Mouse (Mus musculus) Patski (cell line): ENCODE measurements around the gene Tysnd1. TPM values are rescaled to one million over a fixed set of nuclear protein-coding genes. Genes with fewer than 3 reads are reported as not detected.

Source experiments
- ATAC-seq: fragments of 100-300 bp; one replicate; pipeline ENCODE4 v1.8.0; 2021
- CTCF ChIA-PET: fragments of 350-600 bp; sonication (Branson Sonifier 250); formaldehyde crosslinking; loops from one replicate; lab custom pipeline; 2022; ENCODE audit warnings: inconsistent platforms; lab: Charles Lee
- POLR2A ChIA-PET: fragments of 350-600 bp; sonication (Branson Sonifier 250); formaldehyde crosslinking; loops from one replicate; lab custom pipeline; 2022; ENCODE audit warnings: antibody characterized with exemption, inconsistent platforms; lab: Charles Lee
- DNase-seq: peaks from one replicate; pipeline ENCODE4 v3.0.0-alpha.2; 2011; ENCODE audit warnings: low read depth, low spot score
- H3K27me3 ChIP-seq: fragments of 371-371 bp; one replicate; pipeline ENCODE4 v1.5.1; 2021
- CTCF ChIP-seq: fragments of 100-300 bp; IDR thresholded peaks from one replicate; pipeline ENCODE4 v1.5.1; 2021
- in situ Hi-C: fragments of 300-500 bp; cut with MboI; formaldehyde crosslinking; loops from 3 replicates; pipeline ENCODE4 v1.11.1; 2018; ENCODE audit warnings: low pct_unique_long_range_greater_than_20kb, mixed read lengths
- polyA plus RNA-seq: library from polyadenylated mRNA; unstranded; gene quantifications from one replicate; pipeline ENCODE4 v1.2.3, GENCODE M21; 2021

Gene Tysnd1
- polyA plus RNA-seq, 1 experiment from 2014 or later = 30.6 TPM

DNA sequence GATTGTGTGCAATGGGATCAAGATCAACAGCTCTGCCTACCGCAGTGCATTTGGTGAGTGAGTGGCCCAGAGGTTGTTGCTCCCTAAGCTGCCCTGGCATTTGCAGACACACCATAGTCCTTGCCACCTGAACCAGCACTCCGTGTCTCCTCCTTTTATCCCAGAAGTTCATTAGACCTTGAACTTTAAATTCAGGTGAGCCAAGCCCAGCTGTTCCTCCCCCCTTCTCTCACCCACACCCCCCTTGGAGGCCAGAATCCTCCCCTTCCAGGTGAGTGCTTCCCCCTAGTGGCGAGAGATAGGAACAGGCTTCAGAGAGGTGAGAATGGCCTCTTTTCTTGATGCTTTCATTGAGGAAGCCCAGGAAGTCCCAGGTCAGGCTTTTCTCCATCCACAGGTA is 39.1 kb downstream of the Tysnd1 start:
- no peak for DNase-seq
- ChIA-PET CTCF (interaction anchor here (0.7 to 1.7 kb wide), 6 partner anchors 9 to 37 kb away, joined by 3 to 6 read pairs (median 3); no protein-coding TSS in a partner anchor), POLR2A (no interaction called here)
- in situ Hi-C loops = loop anchor here (5.0 kb wide), 1 partner anchor 127 kb away; no protein-coding TSS in a partner anchor
- no peaks in the 10 kb centered on the region for H3K27me3 ChIP-seq
- ATAC-seq = no peak
- peak; percentile 87 for TF ChIP-seq CTCF

DNA sequence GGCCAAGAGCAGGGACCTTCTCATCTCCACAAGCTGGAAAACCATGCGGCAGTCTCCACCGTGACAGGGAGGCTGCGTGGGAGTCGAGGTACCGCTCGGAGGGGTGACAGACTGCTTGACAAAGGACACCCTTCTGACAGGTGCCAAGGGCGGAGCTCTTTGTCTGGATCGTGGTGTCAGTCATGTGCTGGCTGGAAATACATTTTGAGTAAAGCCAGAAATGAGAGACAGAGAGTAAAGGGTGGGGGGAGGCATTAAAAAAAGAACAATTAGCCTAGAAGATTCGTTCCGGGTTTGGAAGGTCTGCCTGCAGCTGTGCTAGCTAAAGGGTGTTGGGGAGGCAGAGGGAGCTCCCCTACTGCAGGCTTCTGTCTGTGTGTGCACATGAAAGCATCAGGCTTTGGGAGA is 41.4 kb downstream of the Tysnd1 start:
- H3K27me3 ChIP-seq = no peaks in the 10 kb centered on the region
- POLR2A ChIA-PET = no interaction called here
- in situ Hi-C loops = no loop called here
- no peak for TF ChIP-seq CTCF
- CTCF ChIA-PET = no interaction called here
- no peak for ATAC-seq
- no peak for DNase-seq

DNA sequence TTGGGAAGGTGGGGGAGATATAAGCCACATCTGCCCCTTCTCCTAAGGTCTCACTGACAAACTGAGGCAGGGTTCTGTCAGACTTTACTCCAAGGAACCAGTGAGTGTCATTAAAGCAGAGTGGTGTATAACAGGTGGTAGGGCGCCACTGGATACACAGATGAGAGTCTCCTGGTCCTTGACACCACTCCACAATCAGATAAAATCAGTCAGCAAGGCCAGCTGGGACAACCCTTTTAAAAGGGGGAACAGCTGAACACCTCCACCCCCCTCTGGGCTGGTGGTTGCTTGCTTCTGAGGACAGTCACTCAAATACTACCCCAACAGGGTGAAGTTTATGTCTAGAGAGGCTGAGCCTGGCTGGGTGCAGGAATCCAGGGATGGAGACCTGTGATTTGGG is 42.2 kb downstream of the Tysnd1 start:
- no peak for TF ChIP-seq CTCF
- no peak for DNase-seq
- ChIA-PET POLR2A (no interaction called here), CTCF (interaction anchor here (1.4 kb wide), 1 partner anchor 14 kb away, joined by 3 read pairs; no protein-coding TSS in a partner anchor)
- no peak for ATAC-seq
- in situ Hi-C loops = no loop called here
- H3K27me3 ChIP-seq = no peaks in the 10 kb centered on the region

DNA sequence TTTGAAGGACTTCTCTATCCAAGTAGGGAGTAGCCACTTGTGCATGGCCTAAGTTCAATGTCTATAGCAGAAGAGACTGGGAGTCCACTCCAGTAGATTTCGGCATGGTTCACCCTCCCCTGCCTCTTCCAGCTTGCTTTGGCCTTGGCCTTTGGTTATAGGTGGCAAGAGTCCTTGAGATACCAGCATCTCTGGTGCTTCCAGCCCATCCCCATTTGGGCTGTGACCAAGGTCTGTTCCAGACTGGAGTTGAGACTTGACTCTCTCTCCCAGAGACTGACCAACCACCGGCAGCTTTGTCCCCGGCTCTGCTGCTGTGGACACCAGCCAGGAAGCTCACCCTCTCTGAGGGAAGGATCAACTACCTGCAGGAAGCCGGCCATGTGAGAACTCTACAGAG is 42.8 kb downstream of the Tysnd1 start:
- DNase-seq (no peak), ATAC-seq (no peak)
- CTCF ChIA-PET = interaction anchor here (1.4 kb wide), 1 partner anchor 13 kb away, joined by 3 read pairs; no protein-coding TSS in a partner anchor
- in situ Hi-C loops = no loop called here
- POLR2A ChIA-PET = no interaction called here
- no peaks in the 10 kb centered on the region for H3K27me3 ChIP-seq
- TF ChIP-seq CTCF = no peak

DNA sequence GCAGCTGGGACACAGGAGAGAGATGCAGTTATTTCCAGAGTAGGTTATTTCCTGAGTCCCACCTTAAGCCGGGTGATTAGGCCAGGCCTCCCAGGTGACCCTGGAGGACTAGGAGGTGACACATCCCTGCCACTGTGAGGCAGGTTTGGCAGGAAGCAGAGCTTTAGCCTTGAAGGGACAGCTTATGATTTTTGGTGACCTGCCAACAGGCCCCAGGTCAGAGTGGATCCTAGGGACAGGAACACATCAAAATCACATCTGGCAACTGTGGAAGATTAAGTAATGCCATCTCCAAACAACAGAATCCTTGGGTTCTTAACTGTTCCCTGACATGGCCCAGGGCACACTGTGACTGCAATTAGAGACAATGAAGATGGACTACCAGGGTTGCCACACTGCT is 46.0 kb downstream of the Tysnd1 start:
- no peak for TF ChIP-seq CTCF
- ATAC-seq = no peak
- POLR2A ChIA-PET = interaction anchor here (1.2 kb wide), 1 partner anchor 11 kb away, joined by 3 read pairs; no protein-coding TSS in a partner anchor

DNA sequence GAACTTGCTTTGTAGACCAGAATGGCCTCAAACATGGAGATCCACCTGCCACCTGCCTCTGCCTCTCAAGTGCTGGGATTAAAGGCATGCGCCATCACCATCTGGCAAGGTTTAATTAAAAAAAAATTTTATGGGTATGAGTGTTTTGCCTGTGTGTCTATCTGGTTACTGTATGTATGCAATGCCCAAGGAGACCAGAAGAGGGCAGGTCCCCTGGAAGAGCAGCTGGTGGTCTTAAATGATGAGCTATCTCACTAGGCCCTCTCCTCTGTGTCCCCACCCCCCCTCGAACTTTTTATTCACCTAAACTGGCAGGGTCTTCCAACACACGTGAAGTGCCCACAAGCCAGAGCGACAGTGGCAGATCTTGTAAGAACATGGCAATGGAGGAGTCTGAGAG is 46.6 kb downstream of the Tysnd1 start:
- peak; percentile 59 for TF ChIP-seq CTCF
- DNase-seq = no peak
- ChIA-PET POLR2A (interaction anchor here (0.6 to 1.2 kb wide), 2 partner anchors 10 to 367 kb away, joined by 3 read pairs; no protein-coding TSS in a partner anchor), CTCF (interaction anchor here (0.8 to 1.2 kb wide), 2 partner anchors 10 to 47 kb away, joined by 3 to 4 read pairs; no protein-coding TSS in a partner anchor)
- in situ Hi-C loops = no loop called here
- no peaks in the 10 kb centered on the region for H3K27me3 ChIP-seq
- no peak for ATAC-seq

More for the DNA sequence above, 46.0 kb downstream of the Tysnd1 start:
- DNase-seq = no peak
- CTCF ChIA-PET = interaction anchor here (0.8 to 1.2 kb wide), 2 partner anchors 10 to 47 kb away, joined by 3 to 4 read pairs; no protein-coding TSS in a partner anchor
- H3K27me3 ChIP-seq = no peaks in the 10 kb centered on the region
- in situ Hi-C loops = no loop called here

DNA sequence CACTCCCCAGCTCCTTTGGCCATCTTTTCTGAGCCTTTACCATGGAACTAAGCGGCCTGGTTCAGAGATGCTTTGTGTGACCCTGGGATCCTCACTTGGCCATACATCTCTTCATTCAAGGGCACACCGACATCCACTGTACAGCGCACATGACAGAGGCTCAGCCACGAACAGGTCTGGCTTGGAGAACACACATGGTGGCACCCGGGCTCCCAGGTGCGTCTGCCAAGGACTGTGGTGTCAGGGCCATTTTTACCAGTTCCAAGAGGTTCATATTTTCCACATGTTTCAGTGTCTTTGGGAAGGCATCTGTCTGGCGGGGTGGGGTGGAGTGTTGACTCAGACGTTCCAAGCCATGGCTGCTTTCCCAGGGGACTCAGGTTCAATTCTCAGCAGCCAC is 47.0 kb downstream of the Tysnd1 start:
- DNase-seq (no peak), ATAC-seq (no peak)
- POLR2A ChIA-PET = interaction anchor here (0.6 kb wide), 1 partner anchor 368 kb away, joined by 3 read pairs; no protein-coding TSS in a partner anchor
- TF ChIP-seq CTCF = no peak
- in situ Hi-C loops = no loop called here
- H3K27me3 ChIP-seq = no peaks in the 10 kb centered on the region
- CTCF ChIA-PET = interaction anchor here (1.2 kb wide), 1 partner anchor 9 kb away, joined by 4 read pairs; no protein-coding TSS in a partner anchor

DNA sequence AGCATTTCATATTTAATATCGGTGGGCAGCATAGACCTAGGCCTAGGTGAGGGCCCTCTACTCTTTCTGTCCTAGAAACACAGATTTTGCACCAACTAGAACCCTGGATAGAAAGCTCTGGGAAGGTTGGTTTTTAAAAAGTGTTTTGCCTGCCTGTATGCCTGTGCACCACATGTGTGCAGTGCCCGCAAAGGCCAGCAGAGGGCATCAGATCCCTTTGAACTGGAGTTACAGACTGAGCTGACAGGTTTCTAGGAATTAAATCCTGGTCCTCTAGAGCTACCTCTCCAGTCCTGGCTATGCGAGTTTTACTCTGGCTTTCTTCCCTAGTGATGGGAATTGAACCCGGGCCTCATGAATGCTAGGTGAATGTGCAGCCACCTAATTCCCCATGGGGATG is 49.8 kb downstream of the Tysnd1 start:
- no peaks in the 10 kb centered on the region for H3K27me3 ChIP-seq
- ChIA-PET POLR2A (interaction anchor here (1.1 kb wide), 1 partner anchor 29 kb away, joined by 3 read pairs; no protein-coding TSS in a partner anchor), CTCF (interaction anchor here (0.8 to 2.2 kb wide), 3 partner anchors 10 to 38 kb away, joined by 3 to 8 read pairs (median 6); no protein-coding TSS in a partner anchor)
- DNase-seq (no peak), ATAC-seq (no peak)
- in situ Hi-C loops = no loop called here
- TF ChIP-seq CTCF = peak; percentile 85

DNA sequence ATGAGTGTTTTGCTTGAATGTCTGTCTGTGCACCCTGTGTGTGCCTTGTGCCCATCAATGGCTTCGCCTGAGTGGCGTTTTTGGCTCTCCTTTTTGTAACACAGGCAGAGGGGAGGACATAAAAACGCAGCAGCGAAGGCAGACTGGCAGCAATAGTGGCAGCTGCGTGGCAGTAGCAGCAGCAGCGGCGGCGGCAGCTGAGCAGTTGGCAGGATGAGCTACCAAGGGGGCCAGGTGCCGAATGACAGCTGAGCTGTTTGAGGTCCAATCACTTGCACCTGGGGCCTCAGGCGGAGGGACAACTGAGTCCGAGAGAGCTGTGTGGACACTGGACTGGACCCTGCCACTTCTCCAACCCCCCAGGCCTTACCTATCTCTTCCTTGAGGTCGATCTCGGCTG is 52.0 kb downstream of the Tysnd1 start:
- H3K27me3 ChIP-seq = no peaks in the 10 kb centered on the region
- no peak for DNase-seq
- no peak for TF ChIP-seq CTCF
- ChIA-PET CTCF (interaction anchor here (1.3 kb wide), 1 partner anchor 13 kb away, joined by 3 read pairs; no protein-coding TSS in a partner anchor), POLR2A (no interaction called here)
- no peak for ATAC-seq
- in situ Hi-C loops = no loop called here

DNA sequence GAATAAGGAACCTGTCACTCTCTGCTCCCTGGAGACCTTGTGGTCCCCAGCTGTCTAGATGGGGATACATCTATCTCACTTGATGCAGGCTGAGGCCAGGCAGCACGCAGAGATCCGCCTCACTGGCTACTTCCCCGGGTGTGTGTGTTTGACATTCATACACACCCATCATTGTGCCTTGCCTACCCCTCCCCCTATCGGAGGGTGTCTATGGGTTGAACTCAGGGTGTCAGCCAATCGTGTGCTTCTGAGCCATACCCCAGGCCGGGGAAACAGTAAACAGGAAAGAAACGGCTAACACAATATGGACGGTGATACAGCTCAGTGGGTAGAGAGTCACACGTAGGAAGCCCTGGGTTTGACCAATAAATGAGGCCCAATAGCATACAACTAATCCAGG is 54.7 kb downstream of the Tysnd1 start:
- no peak for TF ChIP-seq CTCF
- ChIA-PET CTCF (interaction anchor here (2.2 kb wide), 1 partner anchor 33 kb away, joined by 6 read pairs; no protein-coding TSS in a partner anchor), POLR2A (no interaction called here)
- no peaks in the 10 kb centered on the region for H3K27me3 ChIP-seq
- DNase-seq = no peak
- ATAC-seq = no peak
- in situ Hi-C loops = no loop called here
